Mouse (Mus musculus) olfactory bulb, adult 2 months (tissue): ENCODE results near the gene C1qtnf7.

Experiments used
- CTCF ChIP-seq: fragments of 200-500 bp; IDR thresholded peaks from 2 replicates; pipeline ENCODE4 v1.5.1; 2012; ENCODE audit warnings: low read depth, mild to moderate bottlenecking, low read length, moderate library complexity; ENCODE audit not compliant: insufficient read depth
- POLR2A ChIP-seq: fragments of 200-500 bp; IDR thresholded peaks from 2 replicates; pipeline ENCODE4 v1.6.1; 2012; ENCODE audit warnings: mild to moderate bottlenecking, low read depth, low read length, moderate library complexity; ENCODE audit not compliant: insufficient read depth

GRCm38 (mm10) chr5:43541492-43541891, 26.2 kb downstream of the C1qtnf7 start:
- no peak for TF ChIP-seq CTCF
- TF ChIP-seq POLR2A = no peak
